Mouse (Mus musculus) thymus, adult 2 months (tissue): ENCODE measurements around the gene Calhm2. TPM values are rescaled to one million over a fixed set of nuclear protein-coding genes. Genes with fewer than 3 reads are reported as not detected.

Source experiments
- DNase-seq: peaks from one replicate; pipeline ENCODE4 v3.0.0; 2021
- H3K27ac ChIP-seq: fragments of 200-500 bp; 2 replicates; pipeline ENCODE4 v1.5.1; 2012; ENCODE audit warnings: low read length, control low read depth; ENCODE audit not compliant: control insufficient read depth, insufficient read depth
- H3K27me3 ChIP-seq: fragments of 200-500 bp; 2 replicates; pipeline ENCODE4 v1.6.1; 2012; ENCODE audit warnings: mild to moderate bottlenecking, low read length, moderate library complexity, mixed read lengths; ENCODE audit not compliant: control insufficient read depth, insufficient read depth
- H3K36me3 ChIP-seq: fragments of 200-500 bp; 2 replicates; pipeline ENCODE4 v1.6.1; 2012; ENCODE audit warnings: mild to moderate bottlenecking, low read length, moderate library complexity; ENCODE audit not compliant: control insufficient read depth, insufficient read depth
- H3K4me1 ChIP-seq: fragments of 200-500 bp; replicated peaks from 2 replicates; pipeline ENCODE4 v1.6.1; 2012; ENCODE audit warnings: low read length; ENCODE audit not compliant: control insufficient read depth, insufficient read depth
- H3K4me3 ChIP-seq: fragments of 200-500 bp; 2 replicates; pipeline ENCODE4 v1.5.1; 2012; ENCODE audit warnings: mild to moderate bottlenecking, low read length, control low read depth, moderate library complexity; ENCODE audit not compliant: control insufficient read depth, insufficient read depth
- CTCF ChIP-seq: fragments of 200-500 bp; IDR thresholded peaks from 2 replicates; pipeline ENCODE4 v1.5.1; 2012; ENCODE audit warnings: mild to moderate bottlenecking, control low read depth, low read length, moderate library complexity, borderline replicate concordance; ENCODE audit not compliant: control insufficient read depth, poor library complexity, insufficient read depth; ENCODE audit errors: extremely low read depth
- POLR2A ChIP-seq: fragments of 200-500 bp; IDR thresholded peaks from 2 replicates; pipeline ENCODE4 v1.6.1; 2012; ENCODE audit warnings: mild to moderate bottlenecking, low read length, control low read depth, moderate library complexity; ENCODE audit not compliant: control insufficient read depth, poor library complexity, insufficient read depth; ENCODE audit errors: extremely low read depth
- WGBS: fragments of 180-500 bp; shearing (Covaris S2); methylation state at CpG from one replicate; pipeline ENCODE4 v1.1.7; 2018; 5-methylcytosine and 5-hydroxymethylcytosine counted together
- polyA plus RNA-seq: library from polyadenylated mRNA; depleted of rRNA; stranded (reverse); fragments of >200 nt; gene quantifications from 2 replicates; pipeline ENCODE4 v1.2.3, GENCODE M21; 2012

Gene Calhm2
- polyA plus RNA-seq, 1 experiment, result 16.3 TPM

GRCm38 (mm10) chr19:47128835-47129234 lies 9.3 kb downstream of the Calhm2 start:
- no peak for DNase-seq
- H3K4me3 ChIP-seq, result no peak overlapping the region
- H3K27me3 ChIP-seq, result no peaks in the 10 kb centered on the region
- TF ChIP-seq CTCF, result no peak
- TF ChIP-seq POLR2A, result no peak
- H3K27ac ChIP-seq, result no peak overlapping the region
- peaks cover 10% of the 10 kb centered on the region for H3K4me1 ChIP-seq
- H3K36me3 ChIP-seq, result peaks cover 35% of the 10 kb centered on the region
- WGBS, result 96% methylated on average over 11 of the region's 11 CpGs

GRCm38 (mm10) chr19:47128164-47128563 lies 9.9 kb downstream of the Calhm2 start:
- Histone ChIP-seq H3K4me3 (no peak overlapping the region), H3K27me3 (no peaks in the 10 kb centered on the region), H3K36me3 (peaks cover 35% of the 10 kb centered on the region), H3K27ac (no peak overlapping the region), H3K4me1 (peaks cover 6% of the 10 kb centered on the region)
- no peak for DNase-seq
- 94% methylated on average over 10 of the region's 10 CpGs for WGBS
- TF ChIP-seq POLR2A (no peak), CTCF (no peak)

- H3K27ac ChIP-seq, result no peak overlapping the region
- WGBS, result 48% methylated on average over 2 of the region's 2 CpGs
- H3K36me3 ChIP-seq, result peaks cover 9% of the 10 kb centered on the region
- DNase-seq, result peak; percentile 46
- no peak for TF ChIP-seq POLR2A
- TF ChIP-seq CTCF, result no peak
- no peaks in the 10 kb centered on the region for H3K4me1 ChIP-seq
- no peak overlapping the region for H3K4me3 ChIP-seq
- H3K27me3 ChIP-seq, result no peaks in the 10 kb centered on the region
Observed at GRCm38 (mm10) chr19:47122802-47123201, 15.3 kb downstream of the Calhm2 start.

GRCm38 (mm10) chr19:47121054-47121453 lies 17.0 kb downstream of the Calhm2 start:
- Histone ChIP-seq H3K4me1 (no peaks in the 10 kb centered on the region), H3K27me3 (no peaks in the 10 kb centered on the region), H3K27ac (no peak overlapping the region), H3K36me3 (peaks cover 9% of the 10 kb centered on the region), H3K4me3 (no peak overlapping the region)
- DNase-seq, result peak; percentile 24
- no peak for TF ChIP-seq POLR2A
- no peak for TF ChIP-seq CTCF
- 38% methylated on average over 4 of the region's 4 CpGs for WGBS

GRCm38 (mm10) chr19:47118634-47119033 lies 19.5 kb downstream of the Calhm2 start:
- no peaks in the 10 kb centered on the region for H3K4me1 ChIP-seq
- 96% methylated on average over 2 of the region's 2 CpGs for WGBS
- peaks cover 23% of the 10 kb centered on the region for H3K36me3 ChIP-seq
- no peaks in the 10 kb centered on the region for H3K27me3 ChIP-seq
- TF ChIP-seq POLR2A, result no peak
- no peak for TF ChIP-seq CTCF
- no peak for DNase-seq
- H3K4me3 ChIP-seq, result no peak overlapping the region
- H3K27ac ChIP-seq, result no peak overlapping the region

- TF ChIP-seq POLR2A (no peak), CTCF (no peak)
- H3K4me3 ChIP-seq, result no peak overlapping the region
- H3K36me3 ChIP-seq, result peaks cover 75% of the 10 kb centered on the region
- H3K27ac ChIP-seq, result no peak overlapping the region
- no peaks in the 10 kb centered on the region for H3K27me3 ChIP-seq
- no peak for DNase-seq
- no peaks in the 10 kb centered on the region for H3K4me1 ChIP-seq
- WGBS, result 96% methylated on average over 9 of the region's 9 CpGs
Observed at GRCm38 (mm10) chr19:47104641-47105271, 33.3 kb downstream of the Calhm2 start.

GRCm38 (mm10) chr19:47101080-47101479 lies 37.0 kb downstream of the Calhm2 start:
- TF ChIP-seq CTCF, result no peak
- TF ChIP-seq POLR2A, result no peak
- peaks cover 62% of the 10 kb centered on the region for H3K36me3 ChIP-seq
- no peak overlapping the region for H3K27ac ChIP-seq
- WGBS, result 94% methylated on average over 5 of the region's 5 CpGs
- no peak for DNase-seq
- H3K27me3 ChIP-seq, result no peaks in the 10 kb centered on the region
- H3K4me3 ChIP-seq, result no peak overlapping the region
- no peaks in the 10 kb centered on the region for H3K4me1 ChIP-seq

- H3K4me1 ChIP-seq, result 0 out of 2 replicates have a peak, but pooled peaks cover 3% of the 10 kb centered on the region
- no peaks in the 10 kb centered on the region for H3K27me3 ChIP-seq
- peak within 1 kb of the TSS; percentile 30 for H3K27ac ChIP-seq
- DNase-seq, result peak; percentile 96
- peaks cover 2% of the 10 kb centered on the region for H3K36me3 ChIP-seq
- peak within 1 kb of the TSS; percentile 74 for H3K4me3 ChIP-seq
- peak; percentile 73 for TF ChIP-seq CTCF
- peak; percentile 88 for TF ChIP-seq POLR2A
- WGBS, result under 1% methylated on average over 56 of the region's 56 CpGs
Observed at GRCm38 (mm10) chr19:47090550-47091156, 47.4 kb downstream of the Calhm2 start, which contains the start of the genes Usmg5 and Pdcd11. Gene Usmg5 (minus strand): TSS chr19:47090647. Gene Pdcd11 (plus strand): TSS chr19:47090768.
